Mouse (Mus musculus): ENCODE measurements around the gene Tom1l2. TPM values are rescaled to one million over a fixed set of nuclear protein-coding genes. Genes with fewer than 3 reads are reported as not detected.

Gene Tom1l2
- polyA plus RNA-seq, 1 experiment, result 20.4 TPM

DNA sequence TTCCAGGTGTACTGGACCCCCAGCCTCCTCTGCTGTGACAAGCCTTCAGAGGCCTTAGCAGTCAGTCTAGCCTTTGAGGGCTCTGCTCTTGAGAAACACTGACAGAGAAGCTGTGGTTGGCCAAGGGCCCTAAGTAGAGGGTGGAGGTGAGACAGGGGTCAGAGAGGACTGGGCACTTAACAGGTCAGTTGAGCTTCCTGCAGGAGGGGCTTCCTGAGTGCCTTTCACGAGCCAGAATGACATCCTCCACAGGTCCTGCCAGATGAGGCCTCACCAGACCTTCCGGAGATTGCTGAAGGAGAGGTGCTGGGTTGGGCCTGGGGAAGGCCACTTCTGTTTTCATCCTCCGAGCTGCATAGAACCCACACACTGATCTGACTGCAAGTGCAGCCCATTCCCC lies 124.2 kb downstream of the Tom1l2 start:
- TF ChIP-seq POLR2A (IDR thresholded peaks at IDR 0.05; ENCODE audit: borderline replicate concordance, low read depth, low read length), result no peak
- TF ChIP-seq CTCF (IDR thresholded peaks at IDR 0.05; ENCODE audit: low read depth, low read length), result no peak
- no peak overlapping the region for H3K27ac ChIP-seq (ENCODE audit: insufficient read depth, low read depth, low read length)
- H3K4me1 ChIP-seq (ENCODE audit: control insufficient read depth, insufficient read depth, low read length), result peaks cover 16% of the 10 kb centered on the region
- no peak overlapping the region for H3K4me3 ChIP-seq (ENCODE audit: insufficient read depth, low read length)

DNA sequence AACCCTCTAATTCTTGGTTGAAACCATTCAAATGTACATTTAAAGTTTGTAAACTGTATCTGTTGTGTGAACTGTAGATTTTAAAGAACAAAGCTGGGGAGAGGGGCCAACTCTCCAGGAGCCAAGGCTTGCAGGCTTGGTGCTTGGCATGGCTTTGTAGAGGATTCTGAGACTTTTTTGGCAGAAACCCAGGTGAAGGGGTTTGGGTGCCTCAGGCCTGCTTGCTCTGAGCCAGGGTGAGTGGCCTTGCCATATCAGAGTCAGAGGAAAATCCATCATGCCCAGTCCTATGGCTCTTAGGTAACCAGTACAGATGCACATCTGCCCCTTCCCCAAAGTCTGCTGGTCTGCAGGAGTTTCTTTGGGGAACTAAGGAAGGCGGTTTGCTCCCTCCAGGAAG lies 126.8 kb downstream of the Tom1l2 start:
- Histone ChIP-seq H3K4me1 (ENCODE audit: control insufficient read depth, insufficient read depth, low read length) (peaks cover 32% of the 10 kb centered on the region), H3K4me3 (ENCODE audit: insufficient read depth, low read length) (no peak overlapping the region), H3K27ac (ENCODE audit: insufficient read depth, low read depth, low read length) (no peak overlapping the region)
- TF ChIP-seq CTCF (IDR thresholded peaks at IDR 0.05; ENCODE audit: low read depth, low read length) (no peak), POLR2A (IDR thresholded peaks at IDR 0.05; ENCODE audit: borderline replicate concordance, low read depth, low read length) (no peak)

DNA sequence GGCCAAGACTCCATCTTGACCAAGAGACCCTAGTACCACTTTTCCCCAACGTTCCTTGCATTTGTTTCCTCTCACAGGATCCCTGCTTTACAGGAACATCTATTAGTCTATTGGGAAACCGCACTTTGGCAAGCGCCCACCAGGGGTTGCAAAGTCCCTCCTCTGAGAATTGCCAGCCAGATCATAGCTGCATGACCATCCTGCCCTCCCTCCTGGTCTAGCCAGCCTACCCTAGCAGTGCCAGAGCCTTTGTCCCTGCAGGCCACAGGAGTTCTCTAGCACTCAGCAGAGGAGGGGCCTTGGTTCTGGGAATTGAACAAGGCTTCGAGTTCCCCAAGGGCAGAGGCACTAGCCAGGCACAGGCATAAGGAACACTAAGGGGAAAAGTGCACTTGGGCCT lies 128.0 kb downstream of the Tom1l2 start:
- no peak overlapping the region for H3K27ac ChIP-seq (ENCODE audit: insufficient read depth, low read depth, low read length)
- peaks cover 33% of the 10 kb centered on the region for H3K4me1 ChIP-seq (ENCODE audit: control insufficient read depth, insufficient read depth, low read length)
- no peak overlapping the region for H3K4me3 ChIP-seq (ENCODE audit: insufficient read depth, low read length)
- TF ChIP-seq CTCF (IDR thresholded peaks at IDR 0.05; ENCODE audit: low read depth, low read length) (no peak), POLR2A (IDR thresholded peaks at IDR 0.05; ENCODE audit: borderline replicate concordance, low read depth, low read length) (no peak)

DNA sequence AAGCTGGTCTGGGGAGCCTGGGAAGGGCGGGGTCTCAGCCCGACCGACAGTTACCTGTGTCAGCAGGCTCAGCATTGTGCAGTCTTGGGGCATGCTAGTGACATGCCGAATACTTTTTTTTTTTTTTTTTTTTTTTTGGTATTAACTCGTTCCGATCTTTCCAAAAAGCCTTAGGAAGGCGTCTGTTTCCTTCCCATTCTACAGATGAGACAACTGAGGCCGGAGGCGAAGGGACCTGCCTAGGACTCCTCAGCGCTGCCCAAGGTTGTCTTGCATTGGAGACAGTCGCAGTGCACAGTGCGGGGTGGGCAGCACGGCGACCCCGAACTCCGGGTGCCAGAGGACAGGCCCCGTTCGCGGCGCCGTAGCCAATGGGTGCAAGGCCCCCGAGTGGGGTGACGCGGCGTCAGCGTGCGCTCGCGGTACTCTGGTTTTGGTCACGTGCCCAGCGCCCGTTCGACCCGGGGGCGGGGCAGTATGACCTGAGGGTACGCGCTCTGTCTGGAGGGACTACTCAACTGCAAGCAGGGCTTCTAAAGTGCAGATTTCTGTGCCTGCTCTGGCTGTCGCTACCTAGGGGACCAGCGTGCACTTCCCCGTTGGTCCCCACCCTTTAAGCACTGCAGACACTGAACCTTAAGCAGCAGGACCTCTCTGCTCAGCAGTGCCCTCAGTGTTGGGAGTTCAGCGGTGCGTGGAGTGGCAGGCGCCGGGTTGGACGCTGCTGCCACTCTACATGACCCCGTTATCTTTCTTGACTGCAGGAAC lies 130.1 kb downstream of the Tom1l2 start, which contains the start of gene Srebf1:
Gene Srebf1, minus strand, starts transcription at position 113 of the 768 bp plus-strand sequence.
- peak within 1 kb of the TSS; percentile 67 for H3K4me3 ChIP-seq (ENCODE audit: insufficient read depth, low read length)
- H3K4me1 ChIP-seq (ENCODE audit: control insufficient read depth, insufficient read depth, low read length), result peaks cover 42% of the 10 kb centered on the region
- TF ChIP-seq CTCF (IDR thresholded peaks at IDR 0.05; ENCODE audit: low read depth, low read length), result no peak; the same call in 1 of the 2 replicates
- no peak for TF ChIP-seq POLR2A (IDR thresholded peaks at IDR 0.05; ENCODE audit: borderline replicate concordance, low read depth, low read length)
- peak within 1 kb of the TSS; percentile 84 for H3K27ac ChIP-seq (ENCODE audit: insufficient read depth, low read depth, low read length)

DNA sequence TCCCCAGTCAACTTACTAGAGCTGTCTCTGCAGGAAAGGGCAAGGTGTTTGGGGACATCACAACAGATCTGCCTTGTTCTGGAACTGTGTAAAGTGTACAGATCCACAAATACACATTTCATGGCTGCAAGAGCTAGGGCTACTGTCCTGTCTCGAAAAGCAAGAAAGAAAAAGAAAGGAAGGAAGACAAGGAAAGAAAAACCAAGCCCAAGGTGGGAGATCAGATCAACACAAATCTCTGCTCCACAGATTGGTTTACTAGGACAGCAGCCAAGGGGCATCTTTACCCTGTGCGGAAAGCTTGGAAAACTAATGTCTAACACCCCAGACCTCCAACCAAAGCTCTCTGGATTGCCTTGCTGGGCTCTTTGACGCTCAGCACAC lies 130.6 kb downstream of the Tom1l2 start:
- TF ChIP-seq POLR2A (IDR thresholded peaks at IDR 0.05; ENCODE audit: borderline replicate concordance, low read depth, low read length) (no peak), CTCF (IDR thresholded peaks at IDR 0.05; ENCODE audit: low read depth, low read length) (no peak)
- peak overlapping the region; percentile 67 for H3K4me3 ChIP-seq (ENCODE audit: insufficient read depth, low read length)
- peak overlapping the region; percentile 84 for H3K27ac ChIP-seq (ENCODE audit: insufficient read depth, low read depth, low read length)
- peaks cover 46% of the 10 kb centered on the region for H3K4me1 ChIP-seq (ENCODE audit: control insufficient read depth, insufficient read depth, low read length)

DNA sequence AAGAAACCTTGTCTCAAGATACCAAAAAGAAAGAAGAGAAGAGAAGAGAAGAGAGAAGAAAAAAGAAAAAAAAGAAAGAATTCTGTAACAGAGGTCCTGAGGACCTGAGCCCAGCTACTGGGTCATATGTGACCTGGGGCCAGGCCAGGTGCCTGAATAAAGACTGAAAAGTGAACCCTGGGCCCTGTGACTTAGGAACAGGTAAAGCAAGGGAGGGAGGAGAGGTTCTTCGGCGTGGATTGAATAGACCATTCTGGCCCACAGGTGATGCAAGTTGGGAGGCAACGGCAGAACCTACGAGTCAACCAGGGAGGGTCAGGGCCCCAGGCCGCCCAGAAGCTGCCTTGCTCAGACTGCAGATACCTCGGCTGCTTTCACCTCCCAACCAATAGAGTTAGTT lies 131.3 kb downstream of the Tom1l2 start:
- peaks cover 52% of the 10 kb centered on the region for H3K4me1 ChIP-seq (ENCODE audit: control insufficient read depth, insufficient read depth, low read length)

DNA sequence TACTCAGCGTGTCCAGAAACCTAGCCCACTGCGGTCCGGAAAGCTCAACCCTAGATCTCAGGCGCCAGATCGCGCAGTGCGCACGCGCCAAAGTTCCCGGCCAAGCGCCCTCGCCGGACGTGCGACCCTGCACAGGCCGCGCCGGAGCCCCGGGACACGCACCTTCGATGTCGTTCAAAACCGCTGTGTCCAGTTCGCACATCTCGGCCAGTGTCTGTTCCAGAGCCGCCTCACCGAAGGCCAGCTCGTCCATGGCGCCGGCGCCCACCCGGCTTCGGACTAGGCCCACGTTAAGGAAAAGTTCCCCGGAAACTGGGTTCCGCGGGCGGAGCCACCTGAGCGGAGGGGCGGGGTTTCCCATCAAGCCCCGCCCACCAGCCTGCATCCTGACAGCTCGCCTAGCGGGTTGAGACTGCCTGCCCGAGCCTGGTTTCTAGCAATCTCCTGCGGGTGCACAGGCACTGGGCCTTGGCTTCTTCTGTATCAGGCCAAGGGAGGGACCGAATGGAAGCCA lies 132.4 kb downstream of the Tom1l2 start:
- Histone ChIP-seq H3K4me3 (ENCODE audit: insufficient read depth, low read length) (peak overlapping the region; percentile 82), H3K4me1 (ENCODE audit: control insufficient read depth, insufficient read depth, low read length) (peaks cover 52% of the 10 kb centered on the region), H3K27ac (ENCODE audit: insufficient read depth, low read depth, low read length) (peak overlapping the region; percentile 81)
- TF ChIP-seq POLR2A (IDR thresholded peaks at IDR 0.05; ENCODE audit: borderline replicate concordance, low read depth, low read length) (no peak), CTCF (IDR thresholded peaks at IDR 0.05; ENCODE audit: low read depth, low read length) (no peak)

More for the DNA sequence above, 131.3 kb downstream of the Tom1l2 start:
- no peak for TF ChIP-seq POLR2A (IDR thresholded peaks at IDR 0.05; ENCODE audit: borderline replicate concordance, low read depth, low read length)
- TF ChIP-seq CTCF (IDR thresholded peaks at IDR 0.05; ENCODE audit: low read depth, low read length), result no peak
- Histone ChIP-seq H3K27ac (ENCODE audit: insufficient read depth, low read depth, low read length) (no peak overlapping the region; the same call in 1 of the 2 replicates), H3K4me3 (ENCODE audit: insufficient read depth, low read length) (peak overlapping the region; percentile 67)

DNA sequence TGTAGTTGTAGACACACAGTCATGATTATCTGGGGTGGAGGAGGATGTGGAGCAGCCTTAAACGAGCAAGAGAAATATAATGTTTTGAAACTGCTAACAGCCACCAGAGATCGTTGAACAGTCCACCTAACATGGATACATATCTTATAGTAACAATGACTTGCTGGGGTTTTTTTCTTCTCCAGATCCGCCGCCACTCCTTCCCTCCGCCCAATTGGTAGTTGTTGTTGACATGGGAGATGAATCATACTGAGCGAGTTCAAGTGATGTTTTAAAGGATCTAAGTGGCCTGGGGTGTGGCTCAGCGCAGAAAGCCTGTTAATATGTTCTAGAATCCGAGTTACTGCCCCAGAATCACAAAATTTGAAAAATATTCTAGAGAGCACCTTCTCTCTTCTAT lies 133.1 kb downstream of the Tom1l2 start:
- TF ChIP-seq POLR2A (IDR thresholded peaks at IDR 0.05; ENCODE audit: borderline replicate concordance, low read depth, low read length), result no peak
- no peak for TF ChIP-seq CTCF (IDR thresholded peaks at IDR 0.05; ENCODE audit: low read depth, low read length)
- Histone ChIP-seq H3K4me1 (ENCODE audit: control insufficient read depth, insufficient read depth, low read length) (peaks cover 46% of the 10 kb centered on the region), H3K27ac (ENCODE audit: insufficient read depth, low read depth, low read length) (peak overlapping the region; percentile 81), H3K4me3 (ENCODE audit: insufficient read depth, low read length) (peak overlapping the region; percentile 82)

DNA sequence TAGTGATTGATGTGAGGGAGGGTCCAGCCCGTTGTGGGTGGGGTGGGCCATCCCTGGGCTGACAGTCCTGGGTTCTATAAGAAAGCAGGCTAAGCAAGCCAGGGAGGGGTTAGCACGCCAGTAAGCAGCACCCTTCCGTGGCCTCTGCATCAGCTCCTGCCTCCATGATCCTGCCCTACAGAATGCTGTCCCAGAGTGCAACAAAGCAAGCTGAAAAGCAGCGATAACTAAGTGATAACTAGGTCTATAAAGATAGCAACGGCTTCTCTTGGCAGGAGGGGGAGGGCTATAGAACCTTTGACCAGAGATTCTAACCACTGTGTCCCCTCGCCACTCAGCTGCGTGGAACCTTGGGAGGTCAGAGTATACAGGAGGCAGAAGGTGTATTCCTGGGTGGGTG lies 135.2 kb downstream of the Tom1l2 start:
- H3K4me1 ChIP-seq (ENCODE audit: control insufficient read depth, insufficient read depth, low read length), result peaks cover 31% of the 10 kb centered on the region

DNA sequence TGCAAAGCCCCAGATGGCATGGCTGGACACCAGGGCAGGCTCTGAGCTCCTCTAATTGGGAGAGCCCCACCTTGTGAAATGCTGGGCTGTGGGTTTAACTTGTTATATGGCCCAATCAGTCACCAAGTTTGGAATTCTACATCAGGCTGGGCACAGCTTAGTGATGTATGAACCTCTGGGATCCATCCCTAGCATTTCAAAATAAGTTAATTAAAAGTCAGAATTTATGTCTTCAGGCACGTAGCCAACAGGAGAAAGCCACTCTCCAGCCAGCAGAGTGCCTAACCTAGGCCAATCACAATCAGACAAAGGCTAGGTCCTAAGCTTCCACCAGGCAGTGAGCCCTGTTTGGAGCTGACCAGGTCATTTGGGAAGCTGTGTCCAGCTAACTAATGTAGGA lies 136.0 kb downstream of the Tom1l2 start:
- Histone ChIP-seq H3K4me3 (ENCODE audit: insufficient read depth, low read length) (no peak overlapping the region), H3K4me1 (ENCODE audit: control insufficient read depth, insufficient read depth, low read length) (peaks cover 34% of the 10 kb centered on the region), H3K27ac (ENCODE audit: insufficient read depth, low read depth, low read length) (no peak overlapping the region)
- TF ChIP-seq POLR2A (IDR thresholded peaks at IDR 0.05; ENCODE audit: borderline replicate concordance, low read depth, low read length), result no peak
- TF ChIP-seq CTCF (IDR thresholded peaks at IDR 0.05; ENCODE audit: low read depth, low read length), result no peak

More for the DNA sequence above, 135.2 kb downstream of the Tom1l2 start:
- TF ChIP-seq POLR2A (IDR thresholded peaks at IDR 0.05; ENCODE audit: borderline replicate concordance, low read depth, low read length), result no peak
- TF ChIP-seq CTCF (IDR thresholded peaks at IDR 0.05; ENCODE audit: low read depth, low read length), result no peak
- Histone ChIP-seq H3K4me3 (ENCODE audit: insufficient read depth, low read length) (no peak overlapping the region), H3K27ac (ENCODE audit: insufficient read depth, low read depth, low read length) (no peak overlapping the region)

Measured in bone marrow macrophage, adult 2 months (primary cell).